ENCODE assay signal across 25 mouse cellular contexts in genomic region chr2:29896071-29896470, GRCm38 (mm10).
"Had no signal": no experiment of that assay in that cellular context is flagged by ENCODE, and none has a peak within 500 bp of the region (broad histone marks: within the 10 kb centered on the region; RNA-seq: fewer than 3 reads in every experiment).

No protein-coding gene starts in this region.

- H3K9ac ChIP-seq: kidney, embryonic 15.5 days; limb, embryonic 12.5 days; limb, embryonic 15.5 days; liver, embryonic 14.5 days; liver, postnatal 0 days; lung, embryonic 14.5 days; midbrain, embryonic 12.5 days; neural tube, embryonic 12.5 days; neural tube, embryonic 15.5 days; stomach, embryonic 15.5 days had no signal

- H3K4me2 ChIP-seq: kidney, embryonic 15.5 days; limb, embryonic 12.5 days; limb, embryonic 15.5 days; liver, embryonic 11.5 days; lung, embryonic 14.5 days; midbrain, embryonic 12.5 days; neural tube, embryonic 12.5 days; neural tube, embryonic 15.5 days; stomach, embryonic 15.5 days had no signal

- H3K9me3 ChIP-seq: kidney, embryonic 15.5 days; limb, embryonic 12.5 days; limb, embryonic 15.5 days; midbrain, embryonic 12.5 days; neural tube, embryonic 12.5 days; neural tube, embryonic 15.5 days; stomach, embryonic 15.5 days had no signal

- H3K27me3 ChIP-seq: kidney, embryonic 15.5 days; limb, embryonic 12.5 days; limb, embryonic 15.5 days; midbrain, embryonic 12.5 days; neural tube, embryonic 12.5 days; neural tube, embryonic 15.5 days; stomach, embryonic 15.5 days had no signal

- DNase-seq: kidney, adult 8-10 months; kidney, postnatal 14 days; kidney, postnatal 4 days; left cerebral cortex, postnatal 4 days; liver, postnatal 0 days; lung, embryonic 14.5 days; right cerebral cortex, adult 18-20 months; right cerebral cortex, postnatal 25 days; spleen, adult 18-20 months; thymus, adult 2 months; thymus, postnatal 14 days; thymus, postnatal 4 days had no signal

- ATAC-seq: liver, postnatal 0 days; lung, postnatal 0 days; midbrain, embryonic 16.5 days had no signal

- H3K27ac ChIP-seq: kidney, embryonic 15.5 days; limb, embryonic 12.5 days; limb, embryonic 15.5 days; liver, embryonic 14.5 days; macrophage; midbrain, embryonic 12.5 days; neural tube, embryonic 12.5 days; neural tube, embryonic 15.5 days; stomach, embryonic 15.5 days had no signal

- H3K4me3 ChIP-seq: kidney, embryonic 15.5 days; limb, embryonic 12.5 days; limb, embryonic 15.5 days; midbrain, embryonic 12.5 days; myocyte; neural tube, embryonic 12.5 days; neural tube, embryonic 15.5 days; stomach, embryonic 15.5 days had no signal
